Mouse (Mus musculus) layer of hippocampus, adult 6 months (tissue): ENCODE results near the gene Kbtbd12. TPM values are rescaled to one million over a fixed set of nuclear protein-coding genes. Genes with fewer than 3 reads are reported as not detected.

Source experiments
- long read RNA-seq, 2 experiments: library from polyadenylated mRNA; unstranded; transcript quantifications; one replicate each; pipeline ENCODE4 v2.0.0; 2019 to 2020
- polyA plus RNA-seq: library from polyadenylated mRNA; unstranded; fragments of <200 nt; fragmentation: Nextera tagmentation; gene quantifications from 2 replicates; pipeline ENCODE4 v1.2.3, GENCODE M21; 2021

Kbtbd12 gene
- polyA plus RNA-seq, result 0.46 and 0.60 TPM in 2 replicates
- long read RNA-seq, experiment 1, result 0 reads
- long read RNA-seq, experiment 2, result 0 reads

GRCm38 (mm10) chr6:88637611-88638301 lies at the start of gene Kbtbd12:
Gene Kbtbd12, minus strand, starts transcription at chr6:88637950.

GRCm38 (mm10) chr6:88518404-88519263 lies 119.1 kb downstream of the Kbtbd12 start, which contains the start of gene Sec61a1:
Gene Sec61a1, minus strand, starts transcription at chr6:88518905.

Other genes with a start within 250 kb of the Kbtbd12 start
- gene Eefsec, start 191.4 kb downstream of the Kbtbd12 start, polyA plus RNA-seq, result 37.8 and 44.0 TPM in 2 replicates
- 74.5 and 80.9 TPM in 2 replicates for gene Ruvbl1, start 172.5 kb downstream of the Kbtbd12 start, polyA plus RNA-seq
- gene Sec61a1, start 119.0 kb downstream of the Kbtbd12 start, polyA plus RNA-seq, result 63.2 and 70.8 TPM in 2 replicates
- gene Mgll, start 86.5 kb upstream of the Kbtbd12 start, polyA plus RNA-seq, result 235 and 284 TPM in 2 replicates
- gene Abtb1, start 204.0 kb upstream of the Kbtbd12 start, polyA plus RNA-seq, result 27.8 and 28.3 TPM in 2 replicates
- 64.1 and 85.2 TPM in 2 replicates for gene Podxl2, start 237.1 kb upstream of the Kbtbd12 start, polyA plus RNA-seq